Mouse (Mus musculus) kidney, adult 2 months (tissue): ENCODE measurements at regions not wholly inside any gene's neighbourhood (a gene's known extent, or its start where the extent isn't known, plus 50 kb on each side); places are given as distances from the start of the nearest gene placed in this dataset.

Experiments
- DNase-seq: peaks from one replicate; pipeline ENCODE4 v3.0.0; 2021
- H3K27ac ChIP-seq: fragments of 200-500 bp; 2 replicates; pipeline ENCODE4 v1.5.1; 2012; ENCODE audit warnings: low read depth, low read length, control low read depth, inconsistent platforms; ENCODE audit not compliant: insufficient read depth
- H3K27me3 ChIP-seq: fragments of 200-500 bp; replicated peaks from 2 replicates; pipeline ENCODE4 v1.6.1; 2012; ENCODE audit warnings: mild to moderate bottlenecking, moderate library complexity, low read length, inconsistent platforms; ENCODE audit not compliant: control insufficient read depth, insufficient read depth
- H3K36me3 ChIP-seq: fragments of 200-500 bp; 2 replicates; pipeline ENCODE4 v1.6.1; 2012; ENCODE audit warnings: mild to moderate bottlenecking, moderate library complexity, low read length, inconsistent platforms; ENCODE audit not compliant: control insufficient read depth, insufficient read depth
- H3K4me1 ChIP-seq: fragments of 200-500 bp; 2 replicates; pipeline ENCODE4 v1.6.1; 2011; ENCODE audit warnings: low read length; ENCODE audit not compliant: control insufficient read depth, insufficient read depth
- H3K4me3 ChIP-seq: fragments of 200-500 bp; 2 replicates; pipeline ENCODE4 v1.5.1; 2011; ENCODE audit warnings: mild to moderate bottlenecking, low read depth, low read length, control low read depth; ENCODE audit not compliant: insufficient read depth
- CTCF ChIP-seq: fragments of 200-500 bp; conservative IDR thresholded peaks from 2 replicates; pipeline ENCODE4 v1.5.1; 2011; ENCODE audit warnings: low read depth, mild to moderate bottlenecking, control low read depth, low read length, moderate library complexity, mixed read lengths; ENCODE audit not compliant: insufficient read depth, insufficient read length
- POLR2A ChIP-seq: fragments of 200-500 bp; IDR thresholded peaks from one replicate; pipeline ENCODE4 v1.6.1; 2011; ENCODE audit warnings: low read depth, low read length, control low read depth
- WGBS: fragments of 180-500 bp; shearing (Covaris S2); methylation state at CpG from one replicate; pipeline ENCODE4 v1.1.7; 2018; 5-methylcytosine and 5-hydroxymethylcytosine counted together

GRCm38 (mm10) chr4:21195620-21196019 lies 490.1 kb downstream of the Prdm13 start:
- H3K36me3 ChIP-seq, result no peaks in the 10 kb centered on the region
- H3K27me3 ChIP-seq, result no peaks in the 10 kb centered on the region
- no peak overlapping the region for H3K27ac ChIP-seq
- 83% methylated on average over 1 of the region's 1 CpGs for WGBS
- H3K4me1 ChIP-seq, result no peaks in the 10 kb centered on the region
- no peak overlapping the region for H3K4me3 ChIP-seq
- TF ChIP-seq POLR2A, result no peak
- TF ChIP-seq CTCF, result no peak
- DNase-seq, result no peak

- DNase-seq, result no peak
- TF ChIP-seq CTCF (no peak), POLR2A (no peak)
- Histone ChIP-seq H3K36me3 (no peaks in the 10 kb centered on the region), H3K27me3 (no peaks in the 10 kb centered on the region), H3K4me1 (no peaks in the 10 kb centered on the region), H3K27ac (no peak overlapping the region), H3K4me3 (no peak overlapping the region)
- WGBS, result 76% methylated on average over 6 of the region's 6 CpGs
Measured at GRCm38 (mm10) chr4:21173789-21174188, 512.0 kb downstream of the Prdm13 start.

GRCm38 (mm10) chr4:21173019-21173418 lies 512.7 kb downstream of the Prdm13 start:
- no peaks in the 10 kb centered on the region for H3K27me3 ChIP-seq
- H3K27ac ChIP-seq, result no peak overlapping the region
- H3K4me1 ChIP-seq, result no peaks in the 10 kb centered on the region
- TF ChIP-seq POLR2A (no peak), CTCF (no peak)
- DNase-seq, result no peak
- 90% methylated on average over 1 of the region's 1 CpGs for WGBS
- H3K36me3 ChIP-seq, result no peaks in the 10 kb centered on the region
- no peak overlapping the region for H3K4me3 ChIP-seq

- no peak overlapping the region for H3K27ac ChIP-seq
- no peaks in the 10 kb centered on the region for H3K36me3 ChIP-seq
- no peak for DNase-seq
- no peaks in the 10 kb centered on the region for H3K4me1 ChIP-seq
- H3K4me3 ChIP-seq, result no peak overlapping the region
- H3K27me3 ChIP-seq, result no peaks in the 10 kb centered on the region
- WGBS, result 69% methylated on average over 3 of the region's 3 CpGs
- TF ChIP-seq CTCF, result no peak
- no peak for TF ChIP-seq POLR2A
Measured at GRCm38 (mm10) chr4:21170734-21171133, 515.0 kb downstream of the Prdm13 start.

GRCm38 (mm10) chr4:21162124-21162523 lies 523.6 kb downstream of the Prdm13 start:
- H3K27me3 ChIP-seq, result no peaks in the 10 kb centered on the region
- no peak for TF ChIP-seq CTCF
- no peak for TF ChIP-seq POLR2A
- no peaks in the 10 kb centered on the region for H3K36me3 ChIP-seq
- no peak overlapping the region for H3K27ac ChIP-seq
- no peaks in the 10 kb centered on the region for H3K4me1 ChIP-seq
- H3K4me3 ChIP-seq, result no peak overlapping the region
- DNase-seq, result no peak

- no peaks in the 10 kb centered on the region for H3K36me3 ChIP-seq
- H3K4me1 ChIP-seq, result no peaks in the 10 kb centered on the region
- no peak for TF ChIP-seq POLR2A
- no peaks in the 10 kb centered on the region for H3K27me3 ChIP-seq
- H3K27ac ChIP-seq, result no peak overlapping the region
- H3K4me3 ChIP-seq, result no peak overlapping the region
- 86% methylated on average over 1 of the region's 1 CpGs for WGBS
- DNase-seq, result no peak
Measured at GRCm38 (mm10) chr4:21125892-21126291, 559.9 kb downstream of the Prdm13 start.

GRCm38 (mm10) chr4:21095741-21096140 lies 590.0 kb downstream of the Prdm13 start:
- Histone ChIP-seq H3K4me1 (no peaks in the 10 kb centered on the region), H3K27me3 (no peaks in the 10 kb centered on the region), H3K36me3 (no peaks in the 10 kb centered on the region), H3K27ac (no peak overlapping the region), H3K4me3 (no peak overlapping the region)
- TF ChIP-seq POLR2A, result no peak
- TF ChIP-seq CTCF, result no peak
- no peak for DNase-seq
- 80% methylated on average over 1 of the region's 1 CpGs for WGBS

GRCm38 (mm10) chr4:21070198-21070785 lies 615.5 kb downstream of the Prdm13 start:
- no peak overlapping the region for H3K27ac ChIP-seq

More at GRCm38 (mm10) chr4:21070198-21070785, 615.5 kb downstream of the Prdm13 start:
- TF ChIP-seq CTCF (no peak), POLR2A (no peak)
- 83% methylated on average over 3 of the region's 3 CpGs for WGBS
- no peak for DNase-seq
- Histone ChIP-seq H3K36me3 (no peaks in the 10 kb centered on the region), H3K27me3 (no peaks in the 10 kb centered on the region), H3K4me1 (no peaks in the 10 kb centered on the region), H3K4me3 (no peak overlapping the region)
